Mouse (Mus musculus): ENCODE data around the gene Gm17174. TPM values are rescaled to one million over a fixed set of nuclear protein-coding genes. Genes with fewer than 3 reads are reported as not detected.
"Not testable (repeated sequence)": the region's sequence is repeated elsewhere in the genome, so short reads cannot be mapped to it uniquely, and the experiment has no call there.

Gm17174 gene
- not detected in 2 replicates for total RNA-seq (2017)

DNA sequence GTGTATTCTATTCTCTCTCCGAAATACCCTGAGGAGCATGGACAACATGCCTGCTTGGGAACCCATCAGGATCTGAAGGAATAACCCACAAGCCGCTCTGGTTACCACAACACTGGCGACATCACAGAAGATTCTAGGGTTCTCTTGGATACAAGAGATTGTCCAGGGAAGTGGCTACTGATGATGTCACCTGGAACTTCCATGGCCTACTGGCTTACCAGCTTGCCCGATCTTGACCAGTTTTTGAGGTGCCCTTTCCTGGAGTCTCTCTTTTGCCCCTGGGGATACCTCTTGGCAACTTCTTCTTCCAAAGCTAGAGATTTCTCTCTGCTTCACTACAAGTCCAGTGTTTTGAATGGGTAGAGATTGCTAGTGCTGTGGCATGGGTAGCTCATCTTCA is at the start of gene Gm17174:
Gene Gm17174, minus strand, starts transcription at position 101 of the 400 bp plus-strand sequence.
- not testable (repeated sequence) for ATAC-seq (replicated peaks; ENCODE audit: low read depth, poor library complexity, severe bottlenecking)

DNA sequence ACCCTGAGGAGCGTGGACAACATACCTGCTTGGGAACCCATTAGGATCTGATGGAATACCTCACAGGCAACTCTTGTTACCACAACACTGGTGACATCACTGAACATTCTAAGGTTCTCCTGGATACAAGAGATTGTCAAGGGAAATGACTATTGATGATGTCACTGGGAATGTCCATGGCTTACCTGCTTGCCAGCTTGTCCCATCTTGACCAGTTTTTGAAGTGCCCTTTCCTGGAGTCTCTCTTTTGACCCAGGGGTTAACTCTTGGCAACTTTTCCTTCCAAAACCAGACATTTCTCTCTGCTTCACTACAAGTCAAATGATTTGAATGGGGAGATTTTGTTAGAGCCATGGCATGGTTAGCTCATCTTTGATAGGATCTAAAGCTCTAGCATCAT is 43.6 kb upstream of the Gm17174 start, which contains the start of gene Gm4181:
Gene Gm4181, minus strand, starts transcription at position 101 of the 400 bp plus-strand sequence.
- not testable (repeated sequence) for ATAC-seq (replicated peaks; ENCODE audit: low read depth, poor library complexity, severe bottlenecking)

DNA sequence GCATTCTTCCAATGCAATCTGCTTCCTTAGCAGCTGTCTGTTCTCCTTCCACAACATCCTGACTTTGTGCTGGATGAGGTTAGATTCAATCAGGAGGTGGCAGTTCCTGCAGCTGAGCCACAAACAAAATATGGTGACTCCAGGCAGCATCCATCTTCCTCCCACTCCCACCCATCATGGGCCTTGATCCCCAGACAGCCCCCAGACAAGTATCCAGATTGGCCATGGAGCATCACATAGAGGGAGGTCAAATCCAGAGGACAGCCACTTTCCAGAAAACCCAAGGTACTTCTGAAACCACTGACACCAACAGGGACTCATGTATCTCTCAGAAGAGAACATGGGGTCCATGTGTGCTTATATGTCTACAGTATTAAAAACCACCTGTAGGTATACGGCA is 40.5 kb upstream of the Gm17174 start:
- not testable (repeated sequence) for ATAC-seq (replicated peaks; ENCODE audit: low read depth, poor library complexity, severe bottlenecking)

DNA sequence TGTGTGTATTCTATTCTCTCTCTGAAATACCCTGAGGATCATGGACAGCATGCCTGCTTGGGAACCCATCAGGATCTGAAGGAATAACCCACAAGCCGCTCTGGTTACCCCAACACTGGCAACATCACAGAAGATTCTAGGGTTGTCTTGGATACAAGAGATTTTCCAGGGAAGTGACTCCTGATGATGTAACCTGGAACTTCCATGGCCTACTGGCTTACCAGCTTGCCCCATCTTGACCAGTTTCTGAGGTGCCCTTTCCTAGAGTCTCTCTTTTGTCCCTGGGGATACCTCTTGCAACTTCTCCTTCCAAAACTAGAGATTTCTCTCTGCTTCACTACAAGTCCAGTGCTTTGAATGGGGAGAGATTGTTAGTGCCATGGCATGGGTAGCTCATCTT is 19.3 kb upstream of the Gm17174 start, which contains the start of gene Gm17078:
Gene Gm17078, minus strand, starts transcription at position 101 of the 400 bp plus-strand sequence.
- no peak for ATAC-seq (replicated peaks; ENCODE audit: low read depth, poor library complexity, severe bottlenecking)

DNA sequence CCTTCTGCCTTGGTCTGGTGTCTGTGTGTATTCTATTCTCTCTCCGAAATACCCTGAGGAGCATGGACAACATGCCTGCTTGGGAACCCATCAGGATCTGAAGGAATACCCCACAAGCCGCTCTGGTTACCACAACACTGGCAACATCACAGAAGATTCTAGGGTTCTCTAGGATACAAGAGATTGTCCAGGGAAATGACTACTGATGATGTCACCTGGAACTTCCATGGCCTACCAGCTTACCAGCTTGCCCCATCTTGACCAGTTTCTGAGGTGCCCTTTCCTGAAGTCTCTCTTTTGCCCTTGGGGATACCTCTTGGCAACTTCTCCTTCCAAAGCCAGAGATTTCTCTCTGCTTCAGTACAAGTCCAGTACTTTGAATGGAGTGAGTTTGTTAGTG is 18.0 kb downstream of the Gm17174 start, which contains the start of gene Gm17175:
Gene Gm17175, minus strand, starts transcription at position 101 of the 400 bp plus-strand sequence.
- not testable (repeated sequence) for ATAC-seq (replicated peaks; ENCODE audit: low read depth, poor library complexity, severe bottlenecking)

DNA sequence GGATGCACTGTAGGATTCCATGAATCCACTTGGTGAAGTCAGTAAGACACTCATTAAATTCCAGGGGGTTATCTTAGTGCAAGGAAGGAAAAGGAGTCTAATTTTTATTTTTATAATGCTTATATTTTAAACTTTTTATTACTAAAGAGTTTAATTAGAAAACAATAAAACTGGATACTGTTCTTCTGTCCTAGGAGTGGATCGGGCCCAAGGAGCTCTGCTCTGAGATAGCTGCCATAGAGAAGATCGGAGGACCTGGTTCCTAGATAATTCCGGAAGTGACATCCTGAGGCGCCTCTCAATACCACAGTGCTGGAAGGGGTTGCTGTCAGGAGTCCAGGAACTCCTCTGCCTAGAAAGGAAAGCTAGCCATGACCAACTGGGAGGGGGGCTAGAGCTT is 39.4 kb downstream of the Gm17174 start, which contains the start of gene Gm5622:
Gene Gm5622, plus strand, starts transcription at position 301 of the 400 bp plus-strand sequence.
- ATAC-seq (replicated peaks; ENCODE audit: low read depth, poor library complexity, severe bottlenecking): no peak

Other genes with a start within 250 kb of the Gm17174 start
- not detected in 2 replicates for gene Gm7247, start 230.4 kb downstream of the Gm17174 start, total RNA-seq (2017)
- not detected in 2 replicates for gene Vmn2r88, start 181.3 kb downstream of the Gm17174 start, total RNA-seq (2017)
- not detected in 2 replicates for gene Vmn2r89, start 140.3 kb downstream of the Gm17174 start, total RNA-seq (2017)
- not detected in 2 replicates for gene Gm5622, start 39.3 kb downstream of the Gm17174 start, total RNA-seq (2017)
- not detected in 2 replicates for gene Gm17175, start 18.1 kb downstream of the Gm17174 start, total RNA-seq (2017)
- gene Gm17078, start 19.2 kb upstream of the Gm17174 start, total RNA-seq (2017): not detected in 2 replicates
- gene Gm4181, start 43.5 kb upstream of the Gm17174 start, total RNA-seq (2017): not detected in 2 replicates
- not detected in 2 replicates for gene Gm17079, start 103.3 kb upstream of the Gm17174 start, total RNA-seq (2017)
- not detected in 2 replicates for gene Gm5800, start 125.0 kb upstream of the Gm17174 start, total RNA-seq (2017)
- not detected in 2 replicates for gene Ang4, start 181.5 kb upstream of the Gm17174 start, total RNA-seq (2017)
- not detected in 2 replicates for gene AY358078, start 207.9 kb upstream of the Gm17174 start, total RNA-seq (2017)

All from common myeloid progenitor, adult 5-6 weeks (primary cell).